Mouse (Mus musculus): ENCODE measurements at regions not wholly inside any gene's neighbourhood (a gene's known extent, or its start where the extent isn't known, plus 50 kb on each side); places are given as distances from the start of the nearest gene placed in this dataset.

DNA sequence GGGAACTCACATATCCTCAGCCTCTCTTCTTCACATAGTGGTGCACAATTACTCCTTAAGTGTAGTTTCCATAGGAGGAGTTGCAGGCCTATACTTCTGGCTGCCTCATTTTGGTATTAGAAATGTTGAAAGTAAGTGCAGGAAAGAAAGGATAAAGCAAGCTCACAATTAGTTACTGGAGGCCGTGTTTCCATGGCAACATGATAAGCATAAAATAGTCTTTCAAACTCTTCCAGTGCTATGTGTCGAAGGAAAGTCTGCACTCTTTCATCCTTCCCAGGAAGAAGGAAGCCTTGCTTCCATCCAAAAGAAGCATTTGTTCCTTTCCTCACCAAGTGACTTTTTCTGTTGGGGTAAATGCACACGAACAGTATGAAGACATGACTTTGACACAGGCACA, 617.2 kb downstream of the Rps29 start:
- DNase-seq (ENCODE audit: low read depth, low spot score): no peak
- Histone ChIP-seq H3K4me1 (ENCODE audit: control insufficient read depth in 2 of 2, insufficient read depth in 2 of 2, low read length in 2 of 2, poor library complexity in 1 of 2) (no peaks in the 10 kb centered on the region; a peak in 1 of 4 replicates), H3K36me3 (ENCODE audit: control insufficient read depth, insufficient read depth, low read length, poor library complexity, severe bottlenecking) (no peaks in the 10 kb centered on the region), H3K27ac (ENCODE audit: insufficient read depth, low read depth, low read length, poor library complexity, severe bottlenecking) (no peak overlapping the region), H3K9me3 (ENCODE audit: control insufficient read depth, insufficient read depth, low read depth, low read length) (no peaks in the 10 kb centered on the region), H3K9ac (ENCODE audit: insufficient read depth, low read depth, low read length, poor library complexity, severe bottlenecking) (no peak overlapping the region), H3K4me3 (ENCODE audit: insufficient read depth in 1 of 2, low read depth in 1 of 2, low read length in 2 of 2, poor library complexity in 1 of 2, severe bottlenecking in 1 of 2) (no peak overlapping the region)
- TF ChIP-seq ZC3H11A (IDR thresholded peaks at IDR 0.05; ENCODE audit: borderline replicate concordance, low read depth, low read length) (no peak), CHD2 (IDR thresholded peaks at IDR 0.05; ENCODE audit: low read depth, low read length) (no peak), ZNF384 (IDR thresholded peaks at IDR 0.05; ENCODE audit: low read depth, low read length) (no peak), MAFK (IDR thresholded peaks at IDR 0.05; ENCODE audit: insufficient read depth, low read depth, low read length) (no peak), HCFC1 (IDR thresholded peaks at IDR 0.05; ENCODE audit: borderline replicate concordance, insufficient read depth, low read length) (no peak)
- in situ Hi-C loops (cut with MboI; ENCODE audit: low sequenced_read_pairs in 2 of 2, unreplicated experiment in 2 of 2): no loop called here

DNA sequence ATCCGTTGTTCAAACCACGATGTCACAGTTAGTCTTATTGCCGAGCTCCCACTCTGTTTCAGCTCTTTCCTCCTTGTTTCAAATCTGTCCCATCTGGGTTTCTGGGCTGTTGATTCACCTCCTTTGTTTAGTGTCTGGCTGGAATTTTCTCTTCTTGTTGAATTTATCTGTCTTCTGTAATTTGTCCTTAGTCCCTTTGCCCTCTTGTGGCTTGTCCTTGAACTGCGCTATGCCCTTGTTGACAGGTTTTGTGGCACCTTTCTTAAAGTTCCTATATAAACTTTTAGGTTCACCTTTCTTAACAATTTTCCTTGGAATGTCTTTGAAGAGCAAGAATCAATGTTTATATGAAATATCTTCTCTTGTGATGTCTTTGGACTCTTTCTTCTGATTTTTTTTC, 658.2 kb downstream of the Rps29 start:
- DNase-seq (ENCODE audit: low read depth, low spot score): peak; percentile 30
- H3K9me3 ChIP-seq (ENCODE audit: control insufficient read depth, insufficient read depth, low read depth, low read length): no peaks in the 10 kb centered on the region
- H3K36me3 ChIP-seq (ENCODE audit: control insufficient read depth, insufficient read depth, low read length, poor library complexity, severe bottlenecking): no peaks in the 10 kb centered on the region
- no peak overlapping the region for H3K9ac ChIP-seq (ENCODE audit: insufficient read depth, low read depth, low read length, poor library complexity, severe bottlenecking)
- H3K4me3 ChIP-seq (ENCODE audit: insufficient read depth in 1 of 2, low read depth in 1 of 2, low read length in 2 of 2, poor library complexity in 1 of 2, severe bottlenecking in 1 of 2): no peak overlapping the region
- H3K4me1 ChIP-seq (ENCODE audit: control insufficient read depth in 2 of 2, insufficient read depth in 2 of 2, low read length in 2 of 2, poor library complexity in 1 of 2): no peaks in the 10 kb centered on the region
- H3K27ac ChIP-seq (ENCODE audit: insufficient read depth, low read depth, low read length, poor library complexity, severe bottlenecking): no peak overlapping the region
- in situ Hi-C loops (cut with MboI; ENCODE audit: low sequenced_read_pairs in 2 of 2, unreplicated experiment in 2 of 2): no loop called here
- TF ChIP-seq HCFC1 (IDR thresholded peaks at IDR 0.05; ENCODE audit: borderline replicate concordance, insufficient read depth, low read length) (no peak), CHD2 (IDR thresholded peaks at IDR 0.05; ENCODE audit: low read depth, low read length) (no peak), ZC3H11A (IDR thresholded peaks at IDR 0.05; ENCODE audit: borderline replicate concordance, low read depth, low read length) (0 out of 2 replicates have a peak, but pooled peaks have one; percentile 11)

DNA sequence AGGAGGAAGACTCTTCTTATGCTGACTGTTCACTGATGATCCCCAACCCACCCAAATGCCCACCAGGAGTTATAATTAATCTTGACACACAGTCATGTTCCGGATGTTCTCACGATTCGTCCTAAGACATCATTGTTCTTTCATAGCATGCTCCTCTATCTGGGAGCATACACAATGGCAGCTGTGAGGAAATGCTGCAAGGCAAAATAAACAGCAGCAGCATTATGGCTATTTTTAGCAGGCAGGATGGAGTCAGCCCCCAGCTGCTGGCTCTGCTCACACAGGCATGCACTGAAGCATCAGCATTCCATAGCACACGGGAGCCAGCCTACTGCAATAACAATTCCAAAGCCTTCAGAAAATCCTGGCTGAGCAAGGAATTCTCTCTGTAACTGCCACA, 696.0 kb downstream of the Rps29 start:
- in situ Hi-C loops (cut with MboI; ENCODE audit: low sequenced_read_pairs in 2 of 2, unreplicated experiment in 2 of 2): no loop called here
- TF ChIP-seq ZC3H11A (IDR thresholded peaks at IDR 0.05; ENCODE audit: borderline replicate concordance, low read depth, low read length) (no peak), MAFK (IDR thresholded peaks at IDR 0.05; ENCODE audit: insufficient read depth, low read depth, low read length) (no peak), CHD2 (IDR thresholded peaks at IDR 0.05; ENCODE audit: low read depth, low read length) (no peak), HCFC1 (IDR thresholded peaks at IDR 0.05; ENCODE audit: borderline replicate concordance, insufficient read depth, low read length) (no peak), ZNF384 (IDR thresholded peaks at IDR 0.05; ENCODE audit: low read depth, low read length) (no peak)
- no peak overlapping the region for H3K4me3 ChIP-seq (ENCODE audit: insufficient read depth in 1 of 2, low read depth in 1 of 2, low read length in 2 of 2, poor library complexity in 1 of 2, severe bottlenecking in 1 of 2)
- no peaks in the 10 kb centered on the region for H3K9me3 ChIP-seq (ENCODE audit: control insufficient read depth, insufficient read depth, low read depth, low read length)
- H3K27ac ChIP-seq (ENCODE audit: insufficient read depth, low read depth, low read length, poor library complexity, severe bottlenecking): no peak overlapping the region
- DNase-seq (ENCODE audit: low read depth, low spot score): no peak
- no peak overlapping the region for H3K9ac ChIP-seq (ENCODE audit: insufficient read depth, low read depth, low read length, poor library complexity, severe bottlenecking)
- no peaks in the 10 kb centered on the region for H3K4me1 ChIP-seq (ENCODE audit: control insufficient read depth in 2 of 2, insufficient read depth in 2 of 2, low read length in 2 of 2, poor library complexity in 1 of 2)
- H3K36me3 ChIP-seq (ENCODE audit: control insufficient read depth, insufficient read depth, low read length, poor library complexity, severe bottlenecking): no peaks in the 10 kb centered on the region

DNA sequence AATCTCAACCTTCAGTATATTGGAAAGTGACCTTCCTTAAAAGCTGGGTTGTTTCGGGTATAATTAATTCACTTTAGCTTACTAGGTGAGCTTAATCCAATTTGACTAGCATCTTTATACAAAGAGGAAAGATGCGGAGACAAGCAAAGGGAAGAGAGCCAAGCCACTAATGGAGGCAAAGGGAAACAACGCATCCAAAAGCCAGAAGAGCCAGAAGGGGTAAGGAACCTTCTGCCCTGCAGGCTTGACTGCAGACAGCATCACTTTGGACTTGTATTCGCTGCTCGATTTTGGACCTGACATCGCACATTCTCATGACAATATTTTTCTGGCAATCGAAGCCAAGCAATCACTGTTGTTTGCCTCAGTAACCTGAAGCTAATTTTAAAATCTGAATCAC, 700.8 kb downstream of the Rps29 start:
- no peak overlapping the region for H3K9ac ChIP-seq (ENCODE audit: insufficient read depth, low read depth, low read length, poor library complexity, severe bottlenecking)
- no peaks in the 10 kb centered on the region for H3K4me1 ChIP-seq (ENCODE audit: control insufficient read depth in 2 of 2, insufficient read depth in 2 of 2, low read length in 2 of 2, poor library complexity in 1 of 2)
- H3K36me3 ChIP-seq (ENCODE audit: control insufficient read depth, insufficient read depth, low read length, poor library complexity, severe bottlenecking): no peaks in the 10 kb centered on the region
- no peak overlapping the region for H3K4me3 ChIP-seq (ENCODE audit: insufficient read depth in 1 of 2, low read depth in 1 of 2, low read length in 2 of 2, poor library complexity in 1 of 2, severe bottlenecking in 1 of 2)
- no peak overlapping the region for H3K27ac ChIP-seq (ENCODE audit: insufficient read depth, low read depth, low read length, poor library complexity, severe bottlenecking)
- TF ChIP-seq ZNF384 (IDR thresholded peaks at IDR 0.05; ENCODE audit: low read depth, low read length) (no peak), CHD2 (IDR thresholded peaks at IDR 0.05; ENCODE audit: low read depth, low read length) (no peak), ZC3H11A (IDR thresholded peaks at IDR 0.05; ENCODE audit: borderline replicate concordance, low read depth, low read length) (no peak), MAFK (IDR thresholded peaks at IDR 0.05; ENCODE audit: insufficient read depth, low read depth, low read length) (no peak), HCFC1 (IDR thresholded peaks at IDR 0.05; ENCODE audit: borderline replicate concordance, insufficient read depth, low read length) (no peak)
- DNase-seq (ENCODE audit: low read depth, low spot score): no peak
- H3K9me3 ChIP-seq (ENCODE audit: control insufficient read depth, insufficient read depth, low read depth, low read length): no peaks in the 10 kb centered on the region
- in situ Hi-C loops (cut with MboI; ENCODE audit: low sequenced_read_pairs in 2 of 2, unreplicated experiment in 2 of 2): no loop called here

DNA sequence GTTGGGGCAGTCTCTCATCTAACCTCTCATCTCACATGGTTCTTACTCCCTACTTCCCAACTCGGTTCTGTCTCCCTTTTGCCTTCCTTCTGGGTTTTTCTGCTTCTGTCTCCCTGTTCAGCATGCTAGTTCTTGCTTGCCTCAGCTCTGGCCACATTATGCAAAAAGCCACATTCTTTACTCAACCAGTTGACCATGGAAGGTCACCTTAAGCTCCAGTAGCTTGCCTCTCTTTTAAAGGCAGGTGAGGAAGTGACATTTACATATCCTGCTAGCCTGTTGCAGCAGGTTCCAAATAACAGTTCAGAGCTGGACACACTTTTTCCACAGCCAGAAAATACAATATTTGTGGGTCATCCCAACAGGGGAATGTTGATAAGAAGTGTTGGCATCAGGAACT, 732.4 kb downstream of the Rps29 start:
- no peak for DNase-seq (ENCODE audit: low read depth, low spot score)
- Histone ChIP-seq H3K4me1 (ENCODE audit: control insufficient read depth in 2 of 2, insufficient read depth in 2 of 2, low read length in 2 of 2, poor library complexity in 1 of 2) (peaks cover 0 to 3% of the 10 kb centered on the region in 2 experiments; a peak in 1 of 4 replicates), H3K27ac (ENCODE audit: insufficient read depth, low read depth, low read length, poor library complexity, severe bottlenecking) (no peak overlapping the region), H3K36me3 (ENCODE audit: control insufficient read depth, insufficient read depth, low read length, poor library complexity, severe bottlenecking) (no peaks in the 10 kb centered on the region), H3K4me3 (ENCODE audit: insufficient read depth in 1 of 2, low read depth in 1 of 2, low read length in 2 of 2, poor library complexity in 1 of 2, severe bottlenecking in 1 of 2) (no peak overlapping the region), H3K9me3 (ENCODE audit: control insufficient read depth, insufficient read depth, low read depth, low read length) (no peaks in the 10 kb centered on the region), H3K9ac (ENCODE audit: insufficient read depth, low read depth, low read length, poor library complexity, severe bottlenecking) (no peak overlapping the region)
- TF ChIP-seq ZNF384 (IDR thresholded peaks at IDR 0.05; ENCODE audit: low read depth, low read length) (no peak), HCFC1 (IDR thresholded peaks at IDR 0.05; ENCODE audit: borderline replicate concordance, insufficient read depth, low read length) (no peak), CHD2 (IDR thresholded peaks at IDR 0.05; ENCODE audit: low read depth, low read length) (no peak), MAFK (IDR thresholded peaks at IDR 0.05; ENCODE audit: insufficient read depth, low read depth, low read length) (no peak), ZC3H11A (IDR thresholded peaks at IDR 0.05; ENCODE audit: borderline replicate concordance, low read depth, low read length) (no peak)
- in situ Hi-C loops (cut with MboI; ENCODE audit: low sequenced_read_pairs in 2 of 2, unreplicated experiment in 2 of 2): no loop called here
